Mouse (Mus musculus): ENCODE measurements around the gene Dgki. TPM values are rescaled to one million over a fixed set of nuclear protein-coding genes. Genes with fewer than 3 reads are reported as not detected.

Dgki gene
- polyA plus RNA-seq, 1 experiment = 0.20 TPM

GRCm38 (mm10) chr6:37297744-37298482 lies 2.1 kb downstream of the Dgki start:
- TF ChIP-seq POLR2A (IDR thresholded peaks at IDR 0.05; ENCODE audit: low read depth, low read length) = no peak
- TF ChIP-seq CTCF (IDR thresholded peaks at IDR 0.05; ENCODE audit: extremely low read depth, insufficient read length, insufficient replicate concordance, low read depth, low read length) = no peak
- 55% methylated on average over 8 of the region's 8 CpGs for WGBS
- no peaks in the 10 kb centered on the region; the same call in 1 of the 2 replicates for H3K4me1 ChIP-seq (ENCODE audit: control insufficient read depth, insufficient read depth, insufficient read length, low read length)
- peaks cover 22% of the 10 kb centered on the region for H3K27me3 ChIP-seq (ENCODE audit: control insufficient read depth, insufficient read depth, low read length)
- no peaks in the 10 kb centered on the region for H3K36me3 ChIP-seq (ENCODE audit: control insufficient read depth, insufficient read depth, low read length)
- H3K27ac ChIP-seq (ENCODE audit: insufficient read depth, low read depth, low read length) = no peak overlapping the region
- no peak overlapping the region for H3K4me3 ChIP-seq (ENCODE audit: low read depth, low read length)

- Histone ChIP-seq H3K4me3 (ENCODE audit: low read depth, low read length) (no peak overlapping the region), H3K4me1 (ENCODE audit: control insufficient read depth, insufficient read depth, insufficient read length, low read length) (no peaks in the 10 kb centered on the region), H3K36me3 (ENCODE audit: control insufficient read depth, insufficient read depth, low read length) (no peaks in the 10 kb centered on the region), H3K27me3 (ENCODE audit: control insufficient read depth, insufficient read depth, low read length) (no peaks in the 10 kb centered on the region), H3K27ac (ENCODE audit: insufficient read depth, low read depth, low read length) (no peak overlapping the region)
- 78% methylated on average over 2 of the region's 2 CpGs for WGBS
- TF ChIP-seq CTCF (IDR thresholded peaks at IDR 0.05; ENCODE audit: extremely low read depth, insufficient read length, insufficient replicate concordance, low read depth, low read length) = no peak
- TF ChIP-seq POLR2A (IDR thresholded peaks at IDR 0.05; ENCODE audit: low read depth, low read length) = no peak
Measured at GRCm38 (mm10) chr6:37292068-37292467, 7.9 kb downstream of the Dgki start.

- Histone ChIP-seq H3K36me3 (ENCODE audit: control insufficient read depth, insufficient read depth, low read length) (no peaks in the 10 kb centered on the region), H3K4me1 (ENCODE audit: control insufficient read depth, insufficient read depth, insufficient read length, low read length) (no peaks in the 10 kb centered on the region), H3K27ac (ENCODE audit: insufficient read depth, low read depth, low read length) (no peak overlapping the region), H3K27me3 (ENCODE audit: control insufficient read depth, insufficient read depth, low read length) (no peaks in the 10 kb centered on the region), H3K4me3 (ENCODE audit: low read depth, low read length) (no peak overlapping the region)
- WGBS = 90% methylated on average over 1 of the region's 1 CpGs
- TF ChIP-seq POLR2A (IDR thresholded peaks at IDR 0.05; ENCODE audit: low read depth, low read length) (no peak), CTCF (IDR thresholded peaks at IDR 0.05; ENCODE audit: extremely low read depth, insufficient read length, insufficient replicate concordance, low read depth, low read length) (no peak)
Measured at GRCm38 (mm10) chr6:37291171-37291570, 8.8 kb downstream of the Dgki start.

GRCm38 (mm10) chr6:37290691-37291090 lies 9.3 kb downstream of the Dgki start:
- no peaks in the 10 kb centered on the region for H3K36me3 ChIP-seq (ENCODE audit: control insufficient read depth, insufficient read depth, low read length)
- H3K4me3 ChIP-seq (ENCODE audit: low read depth, low read length) = no peak overlapping the region
- H3K4me1 ChIP-seq (ENCODE audit: control insufficient read depth, insufficient read depth, insufficient read length, low read length) = no peaks in the 10 kb centered on the region
- no peak overlapping the region for H3K27ac ChIP-seq (ENCODE audit: insufficient read depth, low read depth, low read length)
- H3K27me3 ChIP-seq (ENCODE audit: control insufficient read depth, insufficient read depth, low read length) = no peaks in the 10 kb centered on the region
- no peak for TF ChIP-seq CTCF (IDR thresholded peaks at IDR 0.05; ENCODE audit: extremely low read depth, insufficient read length, insufficient replicate concordance, low read depth, low read length)
- no peak for TF ChIP-seq POLR2A (IDR thresholded peaks at IDR 0.05; ENCODE audit: low read depth, low read length)
- 98% methylated on average over 3 of the region's 3 CpGs for WGBS

GRCm38 (mm10) chr6:37286134-37286533 lies 13.8 kb downstream of the Dgki start:
- Histone ChIP-seq H3K4me1 (ENCODE audit: control insufficient read depth, insufficient read depth, insufficient read length, low read length) (no peaks in the 10 kb centered on the region), H3K27me3 (ENCODE audit: control insufficient read depth, insufficient read depth, low read length) (no peaks in the 10 kb centered on the region), H3K27ac (ENCODE audit: insufficient read depth, low read depth, low read length) (no peak overlapping the region), H3K4me3 (ENCODE audit: low read depth, low read length) (no peak overlapping the region), H3K36me3 (ENCODE audit: control insufficient read depth, insufficient read depth, low read length) (no peaks in the 10 kb centered on the region)
- no peak for TF ChIP-seq POLR2A (IDR thresholded peaks at IDR 0.05; ENCODE audit: low read depth, low read length)
- TF ChIP-seq CTCF (IDR thresholded peaks at IDR 0.05; ENCODE audit: extremely low read depth, insufficient read length, insufficient replicate concordance, low read depth, low read length) = no peak
- 86% methylated on average over 4 of the region's 4 CpGs for WGBS

GRCm38 (mm10) chr6:37284879-37285278 lies 15.1 kb downstream of the Dgki start:
- TF ChIP-seq CTCF (IDR thresholded peaks at IDR 0.05; ENCODE audit: extremely low read depth, insufficient read length, insufficient replicate concordance, low read depth, low read length) (no peak), POLR2A (IDR thresholded peaks at IDR 0.05; ENCODE audit: low read depth, low read length) (no peak)
- 89% methylated on average over 9 of the region's 9 CpGs for WGBS

GRCm38 (mm10) chr6:37283336-37283735 lies 16.6 kb downstream of the Dgki start:
- Histone ChIP-seq H3K4me1 (ENCODE audit: control insufficient read depth, insufficient read depth, insufficient read length, low read length) (no peaks in the 10 kb centered on the region), H3K27ac (ENCODE audit: insufficient read depth, low read depth, low read length) (no peak overlapping the region), H3K4me3 (ENCODE audit: low read depth, low read length) (no peak overlapping the region), H3K36me3 (ENCODE audit: control insufficient read depth, insufficient read depth, low read length) (no peaks in the 10 kb centered on the region), H3K27me3 (ENCODE audit: control insufficient read depth, insufficient read depth, low read length) (no peaks in the 10 kb centered on the region)
- 51% methylated on average over 2 of the region's 2 CpGs for WGBS
- no peak for TF ChIP-seq POLR2A (IDR thresholded peaks at IDR 0.05; ENCODE audit: low read depth, low read length)
- no peak for TF ChIP-seq CTCF (IDR thresholded peaks at IDR 0.05; ENCODE audit: extremely low read depth, insufficient read length, insufficient replicate concordance, low read depth, low read length)

More at GRCm38 (mm10) chr6:37284879-37285278, 15.1 kb downstream of the Dgki start:
- Histone ChIP-seq H3K36me3 (ENCODE audit: control insufficient read depth, insufficient read depth, low read length) (no peaks in the 10 kb centered on the region), H3K27ac (ENCODE audit: insufficient read depth, low read depth, low read length) (no peak overlapping the region), H3K4me3 (ENCODE audit: low read depth, low read length) (no peak overlapping the region), H3K4me1 (ENCODE audit: control insufficient read depth, insufficient read depth, insufficient read length, low read length) (no peaks in the 10 kb centered on the region), H3K27me3 (ENCODE audit: control insufficient read depth, insufficient read depth, low read length) (no peaks in the 10 kb centered on the region)
